Mouse (Mus musculus): ENCODE results near the gene Nfam1.

- TF ChIP-seq CTCF (IDR thresholded peaks at IDR 0.05; ENCODE audit: borderline replicate concordance, insufficient read depth, low read depth, low read length) (no peak), POLR2A (IDR thresholded peaks at IDR 0.05; ENCODE audit: borderline replicate concordance, insufficient read depth, low read length) (no peak)
Observed at GRCm38 (mm10) chr15:83009532-83009931, 23.6 kb downstream of the Nfam1 start.
